Mouse (Mus musculus): ENCODE data around the gene Camk2d.

- TF ChIP-seq CTCF (IDR thresholded peaks at IDR 0.05; ENCODE audit: low read depth): no peak
- no peak for TF ChIP-seq EP300 (optimal IDR thresholded peaks at IDR 0.05)
Observed at GRCm38 (mm10) chr3:126602772-126603171, 6.7 kb downstream of the Camk2d start.

Data from stomach, postnatal 0 days (tissue).